Mouse (Mus musculus) heart, adult 2 months (tissue): ENCODE data around the gene Olfr259.

Experiments
- CTCF ChIP-seq: fragments of 200-600 bp; IDR thresholded peaks from 2 replicates; pipeline ENCODE4 v1.8.1; 2022; ENCODE audit warnings: antibody characterized with exemption, mild to moderate bottlenecking, moderate library complexity
- EP300 ChIP-seq: fragments of 200-500 bp; IDR thresholded peaks from 2 replicates; pipeline ENCODE4 v1.6.1; 2011; ENCODE audit warnings: low read depth, low read length, control low read depth; ENCODE audit not compliant: insufficient read depth
- POLR2A ChIP-seq: fragments of 200-500 bp; IDR thresholded peaks from 2 replicates; pipeline ENCODE4 v1.6.1; 2011; ENCODE audit warnings: mild to moderate bottlenecking, low read depth, low read length, control low read depth; ENCODE audit not compliant: insufficient read depth

DNA sequence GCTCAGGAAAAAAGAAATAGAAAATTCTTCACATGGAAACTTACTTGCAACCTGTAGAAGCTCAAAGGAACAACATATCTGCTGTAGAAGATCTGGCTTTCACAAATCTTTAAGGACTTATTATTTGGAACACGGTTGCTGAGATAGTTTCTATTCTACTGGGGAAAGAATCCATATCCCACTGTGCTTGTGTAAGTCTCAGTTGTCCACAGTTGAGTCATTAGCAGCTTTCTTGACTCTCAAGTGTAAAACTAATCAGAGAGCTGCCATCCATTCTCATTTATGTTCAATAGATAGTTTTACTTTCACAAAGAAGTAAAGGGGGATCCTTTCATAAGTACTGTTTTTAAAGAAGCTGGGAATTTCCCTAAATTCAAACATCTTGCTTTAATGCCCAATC lies 18.5 kb downstream of the Olfr259 start, which contains the start of gene Olfr1109:
- TF ChIP-seq POLR2A (no peak), CTCF (no peak), EP300 (no peak)
